24 mouse cellular contexts compared by ENCODE assay signal in genomic region chr16:89495394-89496153, GRCm38 (mm10). TPM values are rescaled to one million over a fixed set of nuclear protein-coding genes. Genes with fewer than 3 reads are reported as not detected.
DNase-seq lines count a peak whose midpoint lies in the region; ATAC-seq lines count a peak whose summit lies in the region.
"Had no signal": no experiment of that assay in that cellular context is flagged by ENCODE, and none has a peak within 500 bp of the region (broad histone marks: within the 10 kb centered on the region; RNA-seq: fewer than 3 reads in every experiment).

No protein-coding gene starts in this region.

- H3K27me3 ChIP-seq in embryonic facial prominence, embryonic 11.5 days (ENCODE audit: control insufficient read depth, insufficient read depth, low read length) = no peaks in the 10 kb centered on the region
- H3K27me3 ChIP-seq in embryonic facial prominence, embryonic 10.5 days (replicated peaks; ENCODE audit: low read depth, poor library complexity, severe bottlenecking) = no peaks in the 10 kb centered on the region
- no peaks in the 10 kb centered on the region for H3K27me3 ChIP-seq in heart, embryonic 11.5 days (ENCODE audit: control insufficient read depth, insufficient read depth, low read length)
- H3K27me3 ChIP-seq in heart, embryonic 10.5 days (ENCODE audit: insufficient read depth, poor library complexity, severe bottlenecking) = no peaks in the 10 kb centered on the region

- H3K4me1 ChIP-seq in embryonic facial prominence, embryonic 11.5 days (ENCODE audit: control insufficient read depth, insufficient read depth, low read length) = no peaks in the 10 kb centered on the region
- no peaks in the 10 kb centered on the region for H3K4me1 ChIP-seq in embryonic facial prominence, embryonic 10.5 days
- H3K4me1 ChIP-seq in heart, embryonic 11.5 days (ENCODE audit: control insufficient read depth, insufficient read depth, low read length) = no peaks in the 10 kb centered on the region
- no peaks in the 10 kb centered on the region for H3K4me1 ChIP-seq in heart, embryonic 10.5 days

- WGBS in embryonic facial prominence, embryonic 11.5 days = 82% methylated on average over 7 of the region's 7 CpGs
- WGBS in embryonic facial prominence, embryonic 10.5 days = 85% methylated on average over 7 of the region's 7 CpGs
- WGBS in heart, embryonic 11.5 days (ENCODE audit: insufficient replicate concordance) = 79% methylated on average over 7 of the region's 7 CpGs
- 87% methylated on average over 7 of the region's 7 CpGs for WGBS in heart, embryonic 10.5 days

- H3K9me3 ChIP-seq in embryonic facial prominence, embryonic 11.5 days (replicated peaks; ENCODE audit: control insufficient read depth, low read length) = no peaks in the 10 kb centered on the region
- H3K9me3 ChIP-seq in embryonic facial prominence, embryonic 10.5 days = no peaks in the 10 kb centered on the region
- no peaks in the 10 kb centered on the region for H3K9me3 ChIP-seq in heart, embryonic 11.5 days (replicated peaks; ENCODE audit: control insufficient read depth, low read length)
- H3K9me3 ChIP-seq in heart, embryonic 10.5 days = no peaks in the 10 kb centered on the region

- H3K4me2 ChIP-seq in embryonic facial prominence, embryonic 11.5 days (ENCODE audit: low read depth, low read length) = no peak overlapping the region
- H3K4me2 ChIP-seq in heart, embryonic 11.5 days = no peak overlapping the region
- H3K4me2 ChIP-seq: liver, embryonic 11.5 days had no signal

- H3K27ac ChIP-seq in embryonic facial prominence, embryonic 11.5 days (replicated peaks; ENCODE audit: low read depth, low read length) = no peak overlapping the region
- H3K27ac ChIP-seq in embryonic facial prominence, embryonic 10.5 days (replicated peaks) = no peak overlapping the region
- H3K27ac ChIP-seq in heart, embryonic 11.5 days (ENCODE audit: low read depth, low read length) = no peak overlapping the region
- no peak overlapping the region for H3K27ac ChIP-seq in heart, embryonic 10.5 days
- H3K27ac ChIP-seq: gastrocnemius, adult 2 months; macrophage had no signal

- DNase-seq in embryonic facial prominence, embryonic 11.5 days (ENCODE audit: low spot score) = no peak
- DNase-seq in embryonic facial prominence, embryonic 10.5 days (ENCODE audit: low spot score) = no peak
- no peak for DNase-seq in heart, embryonic 10.5 days (ENCODE audit: low spot score)
- DNase-seq in layer of hippocampus, adult 9-11 months = peak; percentile 22
- DNase-seq in layer of hippocampus, adult 11-12 months (ENCODE audit: low spot score) = no peak
- DNase-seq in brain, adult 2 months (ENCODE audit: low read depth, low spot score) = peak; percentile 81
- DNase-seq in cerebellum, adult 8-10 months = no peak
- DNase-seq: adrenal gland, postnatal 10 days; cerebellum, adult 9-10 months; gastrocnemius, adult 2 months; kidney, adult 18-20 months; kidney, postnatal 4 days; liver, postnatal 0 days; thymus, adult 18-20 months; thymus, postnatal 36 days had no signal

- ATAC-seq in embryonic facial prominence, embryonic 11.5 days (replicated peaks; ENCODE audit: insufficient number of reproducible peaks, low FRiP score, low TSS enrichment, low read depth) = 0 out of 2 replicates have a peak, but pooled peaks have one; percentile 14
- 0 out of 2 replicates have a peak, but pooled peaks have one; percentile 49 for ATAC-seq in heart, embryonic 11.5 days (replicated peaks; ENCODE audit: insufficient number of reproducible peaks, low FRiP score, low TSS enrichment)
- ATAC-seq: activated CD4-positive, CD25-positive, alpha-beta regulatory T cell, adult 4 months; inflammation-experienced regulatory T-cells, adult 6 months; liver, postnatal 0 days; lung, postnatal 0 days had no signal

- no peak overlapping the region for H3K9ac ChIP-seq in embryonic facial prominence, embryonic 11.5 days (replicated peaks; ENCODE audit: low read length)
- no peak overlapping the region for H3K9ac ChIP-seq in heart, embryonic 11.5 days (ENCODE audit: low read depth, low read length)
- H3K9ac ChIP-seq: liver, postnatal 0 days had no signal

- no peaks in the 10 kb centered on the region for H3K36me3 ChIP-seq in embryonic facial prominence, embryonic 11.5 days (replicated peaks; ENCODE audit: control insufficient read depth, insufficient read depth, low read depth, low read length)
- no peaks in the 10 kb centered on the region for H3K36me3 ChIP-seq in embryonic facial prominence, embryonic 10.5 days (replicated peaks)
- no peaks in the 10 kb centered on the region for H3K36me3 ChIP-seq in heart, embryonic 11.5 days (ENCODE audit: control insufficient read depth, insufficient read depth, low read length)
- H3K36me3 ChIP-seq in heart, embryonic 10.5 days = no peaks in the 10 kb centered on the region

- H3K4me3 ChIP-seq in embryonic facial prominence, embryonic 11.5 days (ENCODE audit: low read depth, low read length) = no peak overlapping the region
- H3K4me3 ChIP-seq in embryonic facial prominence, embryonic 10.5 days = no peak overlapping the region
- H3K4me3 ChIP-seq in heart, embryonic 11.5 days (ENCODE audit: low read depth, low read length) = no peak overlapping the region
- H3K4me3 ChIP-seq in heart, embryonic 10.5 days = no peak overlapping the region
- H3K4me3 ChIP-seq: gastrocnemius, adult 2 months had no signal

RNA-seq across cellular contexts. Expression of gene Krtap8-1, which starts 7.8 kb away (rescaled TPM):
- polyA plus RNA-seq in embryonic facial prominence, embryonic 11.5 days (2014; fragmentation: Nextera tagmentation; extraction: Ambion mirVana) = not detected in 2 replicates
- not detected in 2 replicates for polyA plus RNA-seq in embryonic facial prominence, embryonic 10.5 days (2016; fragmentation: Nextera tagmentation; extraction: Ambion mirVana)
- not detected in 2 replicates for polyA plus RNA-seq in heart, embryonic 11.5 days (2014; fragmentation: Nextera tagmentation; extraction: Ambion mirVana)
- not detected in 2 replicates for polyA plus RNA-seq in heart, embryonic 10.5 days (2016; fragmentation: Nextera tagmentation; extraction: Ambion mirVana)
- polyA plus RNA-seq: activated CD4-positive, CD25-positive, alpha-beta regulatory T cell, adult 4 months; inflammation-experienced regulatory T-cells, adult 6 months; kidney, embryonic 16.5 days; limb, embryonic 11.5 days; liver, embryonic 11.5 days; liver, postnatal 0 days; lung, postnatal 0 days; macrophage; stomach, embryonic 16.5 days had no signal

RNA-seq across cellular contexts. Expression of gene Krtap7-1, which starts 12.5 kb away (rescaled TPM):
- polyA plus RNA-seq in embryonic facial prominence, embryonic 11.5 days (2014; fragmentation: Nextera tagmentation; extraction: Ambion mirVana) = not detected in 2 replicates
- polyA plus RNA-seq in embryonic facial prominence, embryonic 10.5 days (2016; fragmentation: Nextera tagmentation; extraction: Ambion mirVana) = not detected in 2 replicates
- polyA plus RNA-seq in heart, embryonic 11.5 days (2014; fragmentation: Nextera tagmentation; extraction: Ambion mirVana) = not detected in 2 replicates
- not detected in 2 replicates for polyA plus RNA-seq in heart, embryonic 10.5 days (2016; fragmentation: Nextera tagmentation; extraction: Ambion mirVana)
- polyA plus RNA-seq: activated CD4-positive, CD25-positive, alpha-beta regulatory T cell, adult 4 months; inflammation-experienced regulatory T-cells, adult 6 months; kidney, embryonic 16.5 days; limb, embryonic 11.5 days; liver, embryonic 11.5 days; liver, postnatal 0 days; lung, postnatal 0 days; macrophage; stomach, embryonic 16.5 days had no signal

Comparison
In these comparisons a context has a peak if more than half of its experiments do, and no peak if none do; other contexts are left out.
1. DNase-seq: peak in layer of hippocampus, adult 9-11 months (single experiment) and brain, adult 2 months (single experiment); none in embryonic facial prominence, embryonic 11.5 days (single experiment), embryonic facial prominence, embryonic 10.5 days (single experiment), heart, embryonic 10.5 days (single experiment), layer of hippocampus, adult 11-12 months (single experiment) and cerebellum, adult 8-10 months (single experiment).